Mouse (Mus musculus): ENCODE measurements around the gene Dock2.
A peak's percentile ranks its signal among the peaks of the same experiment; 100 is the strongest.
"Not testable (repeated sequence)": the region's sequence is repeated elsewhere in the genome, so short reads cannot be mapped to it uniquely, and the experiment has no call there.

Dock2 gene

GRCm38 (mm10) chr11:34290265-34290664, 493.4 kb downstream of the Dock2 start:
- no peak for DNase-seq (ENCODE audit: low spot score)

DNA sequence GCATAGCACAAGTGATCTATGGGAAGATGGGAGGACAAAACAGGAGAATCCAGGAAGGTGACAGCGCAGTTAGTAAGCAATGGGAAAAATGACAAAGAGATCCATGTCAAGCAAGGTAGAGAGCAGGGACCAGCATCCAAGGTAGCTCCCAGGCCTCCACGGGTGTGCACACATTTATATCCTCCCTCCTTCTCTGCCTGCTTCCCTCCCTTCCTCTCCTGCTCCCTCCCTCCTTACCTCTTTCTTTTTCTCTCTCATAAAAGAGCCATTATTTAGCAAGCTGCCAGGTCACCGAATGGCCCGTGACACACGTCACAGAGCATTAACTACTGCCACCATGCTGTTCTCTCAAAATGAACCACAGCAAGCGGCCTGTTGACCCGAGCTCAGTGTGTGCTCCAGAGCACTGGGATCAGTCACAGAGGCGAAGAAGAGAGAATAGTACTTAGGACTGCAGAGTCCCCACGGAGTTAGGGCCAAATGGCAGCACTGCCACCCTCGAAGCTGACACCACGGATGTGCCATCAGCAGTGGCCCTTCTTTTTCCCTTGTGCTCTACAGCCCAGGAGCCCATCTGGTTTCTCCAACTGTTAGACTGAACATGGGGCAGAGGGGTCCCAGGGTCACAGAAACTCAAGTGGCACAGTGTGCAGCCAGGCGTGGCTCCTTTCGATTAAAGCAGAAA, 499.4 kb downstream of the Dock2 start:
- no peak for DNase-seq (ENCODE audit: low spot score)

DNA sequence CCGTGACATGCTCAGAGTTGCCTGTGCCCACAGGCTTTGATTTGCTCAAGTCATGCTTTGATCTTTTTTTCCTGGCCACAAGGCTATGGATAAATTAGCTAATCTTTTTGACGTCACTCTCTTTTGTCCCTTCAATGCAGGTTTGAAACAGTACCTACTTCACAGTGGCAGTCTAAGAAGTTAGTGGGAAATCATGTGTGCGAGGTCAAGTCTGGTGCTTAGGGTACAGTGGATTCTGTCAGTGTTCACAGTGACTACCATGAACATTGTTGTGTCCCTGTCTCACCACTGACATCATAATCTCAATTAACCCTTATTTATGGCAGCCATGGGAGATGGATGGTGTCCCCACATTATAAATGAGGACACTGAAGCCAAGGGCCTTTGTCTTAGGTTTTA, 506.6 kb downstream of the Dock2 start:
- no peak for DNase-seq (ENCODE audit: low spot score)

DNA sequence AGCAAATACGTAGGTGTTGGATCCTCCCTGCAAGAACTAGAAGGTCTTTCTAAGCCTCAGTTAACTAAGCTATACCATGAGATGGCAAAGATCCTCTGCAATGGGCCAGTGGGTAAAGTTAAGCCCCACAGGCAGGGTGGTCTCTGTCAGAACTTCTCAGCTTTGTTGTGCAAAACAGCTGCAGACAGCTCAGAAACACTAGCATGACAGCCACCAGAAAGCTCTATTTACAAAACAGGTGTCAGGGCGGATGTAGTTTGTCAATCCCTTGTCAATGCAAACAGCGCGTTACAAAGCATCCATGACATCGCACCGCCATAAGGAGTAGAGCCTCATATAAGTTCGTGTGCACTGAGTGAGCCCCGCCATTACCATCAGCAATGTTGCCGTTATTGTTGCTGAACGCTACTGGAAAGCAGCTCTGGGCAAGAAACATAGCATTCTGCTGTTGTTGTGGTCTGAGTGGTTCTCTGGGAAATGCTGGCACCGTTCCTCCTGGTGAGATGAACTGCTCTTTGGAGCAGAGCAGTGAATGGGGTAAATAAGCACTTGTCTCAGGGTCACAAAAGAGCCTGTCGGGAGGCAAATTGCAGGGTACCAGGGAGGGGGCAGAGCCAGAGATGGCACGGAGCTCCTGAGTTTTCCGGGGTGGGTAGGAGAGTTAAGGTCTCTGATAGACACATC, 507.2 kb downstream of the Dock2 start:
- no peak for DNase-seq (ENCODE audit: low spot score)

DNA sequence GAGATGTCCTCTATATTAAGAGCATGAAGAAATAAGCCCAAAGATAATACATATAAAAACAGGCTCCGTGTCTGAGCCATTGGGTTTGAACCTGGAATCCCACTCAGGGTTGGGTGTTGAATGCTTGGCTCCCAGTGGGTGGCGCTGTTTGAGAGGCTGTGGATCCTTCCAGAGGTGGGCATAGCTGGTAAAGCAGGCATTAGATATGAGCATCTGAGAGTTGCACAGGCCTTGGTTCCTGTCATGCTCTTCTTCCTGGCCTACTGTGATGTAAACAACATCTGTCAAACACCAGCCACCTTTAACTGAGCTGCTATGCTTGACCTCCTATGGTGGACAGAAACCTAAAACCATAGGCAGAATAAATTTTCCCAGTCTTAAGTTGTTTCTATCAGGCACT, 507.8 kb downstream of the Dock2 start:
- no peak for DNase-seq (ENCODE audit: low spot score)

GRCm38 (mm10) chr11:34272016-34272415, 511.7 kb downstream of the Dock2 start:
- DNase-seq (ENCODE audit: low spot score): no peak

- DNase-seq (ENCODE audit: low spot score): no peak
Observed at GRCm38 (mm10) chr11:34264099-34264498, 519.6 kb downstream of the Dock2 start.

GRCm38 (mm10) chr11:34258849-34259469, 524.7 kb downstream of the Dock2 start:
- no peak for DNase-seq (ENCODE audit: low spot score)

- no peak for DNase-seq (ENCODE audit: low spot score)
Observed at GRCm38 (mm10) chr11:34257548-34258189, 526.0 kb downstream of the Dock2 start.

GRCm38 (mm10) chr11:34242979-34243378, 540.7 kb downstream of the Dock2 start:
- DNase-seq (ENCODE audit: low spot score): no peak

DNA sequence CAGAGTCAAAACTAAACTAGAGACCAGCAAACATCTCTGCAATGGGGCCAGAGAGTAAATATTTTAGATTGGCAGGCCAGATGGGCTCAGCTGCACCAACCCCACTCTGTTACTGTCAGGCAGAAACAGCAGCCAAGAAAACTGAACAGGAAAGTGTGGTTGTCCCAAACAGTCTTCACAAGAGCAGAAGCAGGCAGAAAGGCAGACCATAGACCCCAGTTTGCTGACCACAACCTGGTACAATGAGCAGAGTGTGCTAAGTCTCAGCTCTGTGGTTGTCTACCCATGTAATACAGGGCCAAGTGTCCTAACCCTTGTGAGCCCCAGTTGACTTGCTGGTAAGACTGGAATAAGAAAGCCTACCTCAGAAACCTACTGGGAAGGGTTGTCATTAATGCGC, 543.4 kb downstream of the Dock2 start:
- no peak for DNase-seq (ENCODE audit: low spot score)

- DNase-seq (ENCODE audit: low spot score): no peak
Observed at GRCm38 (mm10) chr11:34239691-34240090, 544.0 kb downstream of the Dock2 start.

- DNase-seq (ENCODE audit: low spot score): no peak
Observed at GRCm38 (mm10) chr11:34236885-34237284, 546.8 kb downstream of the Dock2 start.

DNA sequence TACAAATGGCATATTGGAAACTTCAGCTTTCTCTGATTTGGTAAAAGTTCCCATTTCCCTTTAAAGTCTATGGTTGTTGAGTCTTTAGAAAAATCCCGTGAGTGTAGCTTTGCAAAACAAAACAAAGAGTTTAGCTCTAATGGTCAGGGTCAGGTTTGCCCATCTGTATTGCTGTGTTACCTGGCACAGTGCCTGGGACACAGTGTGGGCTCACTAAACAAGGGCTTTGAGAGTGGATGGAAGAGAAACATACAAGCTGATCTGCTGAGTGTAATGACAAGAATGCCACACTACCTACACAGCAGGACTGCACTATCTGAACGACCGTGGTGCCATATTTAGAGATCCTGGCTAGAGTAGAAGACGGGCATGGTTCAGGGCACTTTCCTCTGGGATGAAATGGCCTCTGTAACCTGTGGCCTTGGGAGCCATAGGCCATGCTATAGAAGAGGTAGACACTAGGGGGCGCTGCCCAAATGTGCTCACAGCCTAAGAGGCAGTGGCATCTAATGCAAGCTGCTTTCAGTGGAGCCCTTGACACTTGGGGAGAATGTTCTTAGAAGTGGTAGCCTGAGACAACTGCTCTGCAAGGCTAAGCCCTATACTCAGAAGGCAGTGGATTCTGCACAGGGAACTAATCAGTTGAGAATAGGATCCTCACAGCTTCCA, 547.5 kb downstream of the Dock2 start:
- DNase-seq (ENCODE audit: low spot score): peak; percentile 65

DNA sequence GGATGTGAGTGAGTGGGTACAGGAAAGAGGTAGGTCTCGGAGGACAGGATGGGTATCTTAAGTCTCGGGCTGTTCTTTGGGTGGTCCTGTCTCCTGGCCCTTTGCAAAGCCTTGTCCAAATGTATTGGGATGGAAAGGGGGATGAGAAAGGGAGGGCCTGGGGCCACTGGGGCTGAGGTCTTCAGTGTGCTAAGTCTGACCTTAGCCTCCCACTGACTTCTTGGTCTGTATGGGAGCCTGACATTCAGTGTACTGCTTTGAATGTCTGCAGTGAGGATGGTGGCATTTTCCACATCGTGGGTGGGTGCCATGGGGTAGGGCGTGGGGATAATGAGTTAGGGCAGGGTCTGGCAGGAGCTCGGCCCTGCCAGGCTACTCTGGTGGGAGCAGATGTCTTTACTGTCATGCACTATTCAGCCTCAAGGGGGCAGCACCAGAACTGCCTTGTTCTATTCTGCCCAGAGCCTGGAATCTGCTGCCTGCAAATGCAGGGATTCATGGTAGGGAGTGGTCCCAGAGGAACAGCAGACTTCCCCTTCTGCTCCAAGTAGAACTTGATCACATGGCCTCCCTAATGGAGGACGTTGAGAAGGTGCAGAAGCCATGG, 554.8 kb downstream of the Dock2 start:
- DNase-seq (ENCODE audit: low spot score): peak; percentile 82

GRCm38 (mm10) chr11:34227180-34227579, 556.5 kb downstream of the Dock2 start:
- no peak for DNase-seq (ENCODE audit: low spot score)

GRCm38 (mm10) chr11:34220596-34220995, 563.1 kb downstream of the Dock2 start:
- DNase-seq (ENCODE audit: low spot score): not testable (repeated sequence)

DNA sequence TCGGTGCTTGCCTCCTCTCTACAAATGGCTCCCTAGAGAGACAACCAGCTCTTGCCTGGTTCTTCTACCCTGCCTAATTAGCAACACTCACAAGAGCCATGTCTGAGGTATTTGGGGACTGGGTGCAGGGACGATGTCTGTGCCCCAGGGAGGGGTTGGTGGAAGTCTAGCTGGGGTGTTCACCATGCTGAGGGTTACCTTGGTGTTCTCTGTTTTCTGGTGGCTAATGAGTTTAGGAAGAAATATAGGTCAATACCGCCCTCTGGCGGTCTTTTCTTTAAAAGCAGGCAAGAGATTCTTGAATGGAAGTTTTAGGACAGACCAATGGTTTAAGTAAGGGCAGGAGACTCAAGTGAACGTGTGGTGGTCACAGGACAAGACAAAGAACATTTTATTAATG, 570.8 kb downstream of the Dock2 start:
- peak; percentile 76 for DNase-seq (ENCODE audit: low spot score)

DNA sequence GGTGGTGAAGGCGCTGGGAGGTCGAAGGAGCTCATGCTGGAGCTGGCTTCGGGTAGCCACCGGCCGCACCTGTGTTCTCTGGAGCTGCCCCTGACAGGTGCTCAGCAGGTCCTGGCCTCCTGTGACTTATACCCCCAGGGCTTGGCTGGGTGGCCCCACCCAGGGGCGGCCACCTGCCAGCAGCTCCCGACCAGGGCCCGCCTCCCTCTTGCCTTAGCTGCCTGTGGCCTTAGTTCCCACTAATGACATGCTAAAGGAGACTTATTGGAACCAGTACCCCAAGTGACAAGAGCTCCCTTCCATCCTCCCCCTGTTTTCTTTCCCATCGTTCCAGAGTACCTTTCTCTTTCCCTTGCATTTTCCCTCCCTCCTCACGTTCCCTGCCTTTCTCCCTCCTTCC, 575.7 kb downstream of the Dock2 start, which contains the start of gene Foxi1:
Foxi1 (minus strand) TSS at position 101 of the 400 bp plus-strand sequence.
- no peak for DNase-seq (ENCODE audit: low spot score)

- DNase-seq (ENCODE audit: low spot score): no peak
Observed at GRCm38 (mm10) chr11:34202769-34203168, 580.9 kb downstream of the Dock2 start.

- DNase-seq (ENCODE audit: low spot score): no peak
Observed at GRCm38 (mm10) chr11:34195142-34195541, 588.5 kb downstream of the Dock2 start.

All from testis, postnatal 10 days (tissue).